Mouse (Mus musculus) kidney, embryonic 15.5 days (tissue): ENCODE results near the gene Rpl23. TPM values are rescaled to one million over a fixed set of nuclear protein-coding genes. Genes with fewer than 3 reads are reported as not detected.
"Not testable (repeated sequence)": the region's sequence is repeated elsewhere in the genome, so short reads cannot be mapped to it uniquely, and the experiment has no call there.

Experiments used
- ATAC-seq: fragments of 200-750 bp; cut with Nextera tagmentation; replicated peaks from 2 replicates; pipeline ENCODE4 v1.8.0; 2017; ENCODE audit warnings: moderate TSS enrichment; ENCODE audit not compliant: low FRiP score
- H3K27ac ChIP-seq: fragments of 300-500 bp; sonication (generic); 2 replicates; pipeline ENCODE4 v1.5.1; 2015; ENCODE audit warnings: mild to moderate bottlenecking, inconsistent platforms
- H3K27me3 ChIP-seq: fragments of 300-500 bp; sonication (generic); 2 replicates; pipeline ENCODE4 v1.6.1; 2015; ENCODE audit warnings: inconsistent platforms
- H3K36me3 ChIP-seq: fragments of 300-500 bp; sonication (generic); 2 replicates; pipeline ENCODE4 v1.6.1; 2015; ENCODE audit warnings: inconsistent platforms
- H3K4me1 ChIP-seq: fragments of 300-500 bp; sonication (generic); 2 replicates; pipeline ENCODE4 v1.6.1; 2015; ENCODE audit warnings: inconsistent platforms
- H3K4me2 ChIP-seq: fragments of 300-500 bp; sonication (generic); 2 replicates; pipeline ENCODE4 v1.6.1; 2015; ENCODE audit warnings: moderate library complexity, mild to moderate bottlenecking, inconsistent platforms
- H3K4me3 ChIP-seq: fragments of 300-500 bp; sonication (generic); replicated peaks from 2 replicates; pipeline ENCODE4 v1.5.1; 2015; ENCODE audit warnings: mild to moderate bottlenecking, inconsistent platforms
- H3K9ac ChIP-seq: fragments of 300-500 bp; sonication (generic); 2 replicates; pipeline ENCODE4 v1.6.1; 2015; ENCODE audit warnings: mild to moderate bottlenecking, inconsistent platforms
- H3K9me3 ChIP-seq: fragments of 300-500 bp; sonication (generic); replicated peaks from 2 replicates; pipeline ENCODE4 v1.6.1; 2016; ENCODE audit warnings: inconsistent platforms
- WGBS: fragments of 180-500 bp; shearing (Covaris S2); methylation state at CpG from one replicate; pipeline ENCODE4 v1.1.7; 2015; ENCODE audit warnings: mixed read lengths; 5-methylcytosine and 5-hydroxymethylcytosine counted together
- polyA plus RNA-seq: library from polyadenylated mRNA; unstranded; fragments of >200 nt; fragmentation: Nextera tagmentation; extraction: Ambion mirVana; gene quantifications from 2 replicates; pipeline ENCODE4 v1.2.1, GENCODE M21; 2015

The Rpl23 gene
- polyA plus RNA-seq, 1 experiment from 2014 or later = 565 TPM

DNA sequence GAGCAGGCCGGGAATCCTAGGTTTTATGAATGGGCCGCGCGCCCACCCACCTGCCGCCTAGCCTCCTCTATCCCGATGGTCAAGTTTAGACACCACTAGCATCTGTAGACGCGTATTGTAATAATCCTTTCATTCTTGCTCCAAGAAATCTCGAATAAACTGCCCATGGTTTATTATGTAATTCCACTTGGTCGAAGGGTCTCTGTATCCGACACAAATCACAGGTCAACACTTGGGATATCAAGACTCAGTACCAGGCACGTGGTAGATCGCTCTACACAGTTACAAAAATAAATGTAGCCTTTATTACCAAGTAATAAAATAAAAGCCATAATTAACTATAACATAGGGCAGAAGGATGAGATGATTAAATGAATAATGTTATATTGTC, 36.9 kb downstream of the Rpl23 start:
- peak; percentile 10; the same call in 1 of the 2 replicates for ATAC-seq
- H3K27ac ChIP-seq = no peak overlapping the region
- peaks cover 31% of the 10 kb centered on the region for H3K4me1 ChIP-seq
- peaks cover 44% of the 10 kb centered on the region for H3K36me3 ChIP-seq
- H3K4me3 ChIP-seq = peak overlapping the region; percentile 80
- H3K27me3 ChIP-seq = no peaks in the 10 kb centered on the region
- H3K4me2 ChIP-seq = peak overlapping the region; percentile 57
- 9% methylated on average over 13 of the region's 13 CpGs for WGBS
- no peaks in the 10 kb centered on the region for H3K9me3 ChIP-seq
- H3K9ac ChIP-seq = 0 out of 2 replicates have a peak overlapping the region, but pooled peaks have one; percentile 1

GRCm38 (mm10) chr11:97744718-97745330, 37.4 kb downstream of the Rpl23 start:
- ATAC-seq = peak; percentile 98
- no peaks in the 10 kb centered on the region for H3K27me3 ChIP-seq
- peaks cover 36% of the 10 kb centered on the region for H3K4me1 ChIP-seq
- H3K4me3 ChIP-seq = peak overlapping the region; percentile 80
- peak overlapping the region; percentile 81 for H3K9ac ChIP-seq
- peak overlapping the region; percentile 96 for H3K27ac ChIP-seq
- H3K9me3 ChIP-seq = no peaks in the 10 kb centered on the region
- peaks cover 39% of the 10 kb centered on the region for H3K36me3 ChIP-seq
- peak overlapping the region; percentile 84 for H3K4me2 ChIP-seq
- under 1% methylated on average over 57 of the region's 57 CpGs for WGBS

GRCm38 (mm10) chr11:97744063-97744717, 38.0 kb downstream of the Rpl23 start, which contains the start of gene Pip4k2b:
Gene Pip4k2b, minus strand, starts transcription at chr11:97744704.
- Histone ChIP-seq H3K27ac (peak within 1 kb of the TSS; percentile 96), H3K9ac (peak within 1 kb of the TSS; percentile 81), H3K27me3 (no peaks in the 10 kb centered on the region), H3K36me3 (peaks cover 33% of the 10 kb centered on the region), H3K9me3 (no peaks in the 10 kb centered on the region), H3K4me2 (peak within 1 kb of the TSS; percentile 84), H3K4me3 (peak within 1 kb of the TSS; percentile 80), H3K4me1 (peaks cover 38% of the 10 kb centered on the region)
- WGBS = 0% methylated on average over 60 of the region's 63 CpGs
- ATAC-seq = peak; percentile 37; the same call in 1 of the 2 replicates

DNA sequence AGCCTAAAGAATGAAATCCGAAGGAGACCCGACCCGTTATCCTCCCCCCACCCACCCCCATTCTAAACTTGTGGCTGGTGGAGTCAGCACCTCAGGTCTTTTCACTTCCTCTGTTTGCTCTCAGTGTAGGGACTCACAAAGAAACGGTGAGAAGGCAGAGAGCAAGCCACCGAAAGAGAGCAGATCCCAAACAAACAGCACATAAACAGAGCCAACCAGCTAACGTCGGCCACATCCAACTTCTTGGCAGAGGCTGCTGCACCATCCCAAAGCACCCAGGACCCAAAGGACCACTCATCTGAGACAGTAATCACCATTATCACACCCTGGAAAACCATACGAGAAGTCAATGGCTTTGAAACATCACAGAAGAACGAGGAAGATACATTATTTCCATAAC, 38.8 kb downstream of the Rpl23 start:
- Histone ChIP-seq H3K4me3 (peak overlapping the region; percentile 80), H3K27ac (peak overlapping the region; percentile 87), H3K4me1 (peaks cover 38% of the 10 kb centered on the region), H3K9me3 (no peaks in the 10 kb centered on the region), H3K36me3 (peaks cover 31% of the 10 kb centered on the region), H3K27me3 (no peaks in the 10 kb centered on the region), H3K4me2 (peak overlapping the region; percentile 84), H3K9ac (peak overlapping the region; percentile 78)
- WGBS = 30% methylated on average over 9 of the region's 9 CpGs
- ATAC-seq = no peak

DNA sequence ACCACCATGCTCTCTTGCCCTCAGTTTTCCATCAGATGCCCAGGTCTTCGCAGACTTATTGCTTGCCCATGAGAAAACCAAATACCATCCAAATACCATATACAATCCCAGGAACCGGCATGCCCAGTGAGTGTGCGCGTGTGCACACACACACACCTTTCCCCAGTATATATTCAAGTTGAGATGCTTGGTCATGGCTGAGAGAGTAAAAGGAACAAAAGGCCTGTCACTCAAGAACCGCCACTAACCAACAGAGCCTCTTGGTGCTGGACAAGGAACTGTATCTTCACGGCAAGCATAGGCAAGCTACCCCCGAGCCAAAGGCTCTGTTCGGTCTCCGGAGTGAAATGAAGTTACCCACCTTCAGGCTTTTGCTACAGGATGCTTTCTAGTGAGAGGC, 39.6 kb downstream of the Rpl23 start:
- H3K9me3 ChIP-seq = no peaks in the 10 kb centered on the region
- ATAC-seq = no peak
- no peaks in the 10 kb centered on the region for H3K27me3 ChIP-seq
- peak overlapping the region; percentile 80 for H3K4me3 ChIP-seq
- 81% methylated on average over 9 of the region's 9 CpGs for WGBS
- H3K4me2 ChIP-seq = peak overlapping the region; percentile 84
- H3K27ac ChIP-seq = no peak overlapping the region
- no peak overlapping the region for H3K9ac ChIP-seq
- H3K36me3 ChIP-seq = peaks cover 22% of the 10 kb centered on the region
- peaks cover 38% of the 10 kb centered on the region for H3K4me1 ChIP-seq

- no peak overlapping the region for H3K27ac ChIP-seq
- H3K4me2 ChIP-seq = no peak overlapping the region
- H3K9me3 ChIP-seq = no peaks in the 10 kb centered on the region
- 89% methylated on average over 5 of the region's 5 CpGs for WGBS
- no peaks in the 10 kb centered on the region for H3K27me3 ChIP-seq
- ATAC-seq = no peak
- H3K4me1 ChIP-seq = peaks cover 38% of the 10 kb centered on the region
- no peak overlapping the region for H3K4me3 ChIP-seq
- no peak overlapping the region for H3K9ac ChIP-seq
- peaks cover 18% of the 10 kb centered on the region for H3K36me3 ChIP-seq
Measured at GRCm38 (mm10) chr11:97742157-97742556, 40.1 kb downstream of the Rpl23 start.

DNA sequence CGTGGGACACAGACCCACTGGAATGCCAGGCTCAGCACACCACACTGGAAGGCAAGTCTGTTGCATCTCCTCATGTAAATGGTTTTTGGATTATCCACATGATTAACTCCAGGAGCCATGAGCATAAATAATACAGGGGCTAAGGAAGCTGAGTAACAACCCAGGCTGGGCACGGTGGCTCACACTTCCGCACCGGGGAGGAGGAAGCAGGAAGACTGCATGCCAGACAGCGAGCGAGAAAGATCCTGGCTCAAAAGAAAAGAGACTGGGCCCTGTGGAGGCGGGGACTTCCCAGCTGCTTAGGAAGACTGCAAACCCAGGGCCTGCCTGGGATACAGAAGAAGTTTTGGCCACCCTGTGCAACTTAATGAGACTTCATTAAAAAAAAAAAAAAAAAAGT, 42.0 kb downstream of the Rpl23 start:
- no peaks in the 10 kb centered on the region for H3K27me3 ChIP-seq
- WGBS = 24% methylated on average over 7 of the region's 7 CpGs
- H3K36me3 ChIP-seq = 0 out of 2 replicates have a peak, but pooled peaks cover 4% of the 10 kb centered on the region
- H3K4me1 ChIP-seq = peaks cover 36% of the 10 kb centered on the region
- H3K9me3 ChIP-seq = no peaks in the 10 kb centered on the region
- H3K4me2 ChIP-seq = peak overlapping the region; percentile 43
- H3K9ac ChIP-seq = 0 out of 2 replicates have a peak overlapping the region, but pooled peaks have one; percentile 7
- no peak for ATAC-seq
- no peak overlapping the region for H3K4me3 ChIP-seq
- H3K27ac ChIP-seq = peak overlapping the region; percentile 78

DNA sequence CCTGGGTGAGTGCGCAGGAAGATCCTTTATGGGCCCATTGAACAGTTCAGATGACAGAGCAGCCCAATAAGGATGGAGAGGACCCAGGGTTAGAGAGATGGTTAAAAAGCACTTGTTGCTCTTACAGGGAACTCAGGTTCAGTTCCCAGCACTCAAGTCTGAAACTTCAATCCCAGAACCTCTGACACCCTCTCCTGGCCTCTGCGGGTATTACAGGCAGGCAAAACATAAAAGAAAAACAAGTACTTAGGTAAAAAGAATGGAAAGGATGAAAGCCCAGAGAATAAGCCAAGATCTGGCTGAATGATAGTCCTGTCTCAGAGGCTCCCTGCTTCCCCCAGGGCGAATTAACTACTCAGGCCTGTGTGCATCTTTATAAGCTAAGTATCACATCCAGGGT, 43.1 kb downstream of the Rpl23 start:
- peaks cover 38% of the 10 kb centered on the region for H3K4me1 ChIP-seq
- no peak overlapping the region for H3K9ac ChIP-seq
- ATAC-seq = no peak
- 96% methylated on average over 3 of the region's 3 CpGs for WGBS
- no peaks in the 10 kb centered on the region for H3K9me3 ChIP-seq
- 0 out of 2 replicates have a peak overlapping the region, but pooled peaks have one; percentile 78 for H3K27ac ChIP-seq
- H3K36me3 ChIP-seq = 0 out of 2 replicates have a peak, but pooled peaks cover 4% of the 10 kb centered on the region
- no peak overlapping the region for H3K4me2 ChIP-seq
- no peaks in the 10 kb centered on the region for H3K27me3 ChIP-seq
- H3K4me3 ChIP-seq = no peak overlapping the region

GRCm38 (mm10) chr11:97738703-97739102, 43.5 kb downstream of the Rpl23 start:
- Histone ChIP-seq H3K9ac (no peak overlapping the region), H3K27me3 (no peaks in the 10 kb centered on the region), H3K4me2 (no peak overlapping the region), H3K4me3 (no peak overlapping the region), H3K4me1 (peaks cover 41% of the 10 kb centered on the region), H3K9me3 (no peaks in the 10 kb centered on the region), H3K27ac (no peak overlapping the region), H3K36me3 (0 out of 2 replicates have a peak, but pooled peaks cover 4% of the 10 kb centered on the region)
- WGBS = 61% methylated on average over 6 of the region's 6 CpGs
- no peak for ATAC-seq

DNA sequence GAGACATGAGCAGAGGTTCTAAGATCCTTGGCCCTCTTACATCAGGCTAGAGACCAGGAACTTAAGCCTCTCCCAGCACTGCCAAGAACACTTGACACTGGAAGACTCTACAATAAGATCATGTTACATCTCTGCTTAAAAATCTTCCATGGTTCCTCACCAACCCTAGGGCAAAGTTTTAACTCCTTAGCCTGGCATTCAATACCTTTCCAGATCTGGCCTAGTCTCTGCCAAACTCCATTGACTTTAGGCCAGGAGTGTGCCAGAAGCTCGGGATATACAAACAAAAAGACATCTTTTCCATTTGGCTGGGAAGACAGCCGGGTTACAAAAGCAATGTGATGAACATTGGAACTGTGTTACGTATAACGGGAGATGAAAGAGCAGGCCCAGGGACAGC, 44.6 kb downstream of the Rpl23 start:
- peaks cover 33% of the 10 kb centered on the region for H3K4me1 ChIP-seq
- H3K4me3 ChIP-seq = no peak overlapping the region
- ATAC-seq = no peak
- H3K9me3 ChIP-seq = no peaks in the 10 kb centered on the region
- H3K9ac ChIP-seq = no peak overlapping the region
- no peaks in the 10 kb centered on the region for H3K27me3 ChIP-seq
- H3K36me3 ChIP-seq = peaks cover 8% of the 10 kb centered on the region; the same call in 1 of the 2 replicates
- 0 out of 2 replicates have a peak overlapping the region, but pooled peaks have one; percentile 9 for H3K27ac ChIP-seq
- no peak overlapping the region for H3K4me2 ChIP-seq
- WGBS = 71% methylated on average over 4 of the region's 4 CpGs

DNA sequence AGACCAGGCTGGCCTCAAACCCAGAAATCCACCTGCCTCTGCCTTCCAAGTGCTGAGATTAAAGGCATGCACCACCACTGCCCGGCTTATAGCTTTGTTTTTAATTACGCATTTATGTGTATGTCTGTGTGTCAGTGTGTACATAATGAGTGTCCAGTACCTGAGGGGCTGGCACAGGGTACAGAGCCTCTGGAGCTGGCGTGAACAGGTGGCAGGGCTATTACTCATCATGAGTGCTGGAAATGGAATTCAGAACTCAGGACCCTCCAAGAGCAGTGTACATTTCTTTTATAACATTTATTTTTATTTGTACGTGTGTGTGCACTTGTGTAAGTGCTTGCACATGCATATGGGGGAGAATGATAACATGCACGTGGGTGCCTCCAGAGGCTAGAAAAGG, 45.6 kb downstream of the Rpl23 start:
- Histone ChIP-seq H3K36me3 (peaks cover 18% of the 10 kb centered on the region), H3K9me3 (no peaks in the 10 kb centered on the region), H3K4me3 (no peak overlapping the region), H3K4me1 (peaks cover 26% of the 10 kb centered on the region), H3K4me2 (no peak overlapping the region), H3K9ac (no peak overlapping the region), H3K27me3 (no peaks in the 10 kb centered on the region), H3K27ac (no peak overlapping the region)
- WGBS = 88% methylated on average over 5 of the region's 5 CpGs
- no peak for ATAC-seq

DNA sequence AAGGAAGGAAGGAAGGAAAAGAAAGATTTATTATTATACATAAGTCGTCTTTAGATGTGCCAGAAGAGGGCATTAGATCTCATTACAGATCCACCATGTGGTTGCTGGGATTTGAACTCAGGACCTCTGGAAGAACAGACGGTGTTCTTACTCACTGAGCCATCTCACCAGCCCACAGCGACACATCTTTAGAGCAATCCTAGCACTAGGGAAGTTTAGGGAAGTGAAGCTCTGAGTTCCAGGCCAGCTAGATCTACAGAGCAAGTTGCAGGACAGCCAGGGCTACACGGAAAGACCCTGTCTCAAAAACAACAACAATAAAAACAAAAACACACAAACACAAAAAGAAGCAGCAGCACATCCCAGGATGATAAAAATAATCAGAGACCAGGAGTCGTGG, 47.4 kb downstream of the Rpl23 start:
- not testable (repeated sequence) for H3K9ac ChIP-seq, H3K9me3 ChIP-seq, ATAC-seq, H3K4me2 ChIP-seq, H3K27ac ChIP-seq, H3K27me3 ChIP-seq, H3K4me3 ChIP-seq
- H3K4me1 ChIP-seq = peaks cover 12% of the 10 kb centered on the region
- WGBS = 83% methylated on average over 5 of the region's 5 CpGs
- H3K36me3 ChIP-seq = peaks cover 33% of the 10 kb centered on the region
